Mouse (Mus musculus) CD4-positive, CD25-positive, alpha-beta regulatory T cell, adult 2 months (primary cell): ENCODE measurements around the gene Dnm3.

Experiments
- DNase-seq: peaks from one replicate; pipeline ENCODE4 v3.0.0-alpha.2; 2012; ENCODE audit warnings: low read depth, low spot score

Dnm3 gene

GRCm38 (mm10) chr1:162109437-162109813, 368.4 kb downstream of the Dnm3 start:
- DNase-seq = no peak

- DNase-seq = no peak
These were observed 369.0 kb downstream of the Dnm3 start for GRCm38 (mm10) chr1:162108726-162109436.

GRCm38 (mm10) chr1:162108181-162108671, 369.6 kb downstream of the Dnm3 start:
- no peak for DNase-seq

GRCm38 (mm10) chr1:162107011-162107606, 370.7 kb downstream of the Dnm3 start:
- DNase-seq = no peak

GRCm38 (mm10) chr1:162100961-162101830, 376.6 kb downstream of the Dnm3 start:
- no peak for DNase-seq

GRCm38 (mm10) chr1:162100033-162100820, 377.6 kb downstream of the Dnm3 start:
- DNase-seq = no peak

- DNase-seq = no peak
These were observed 378.6 kb downstream of the Dnm3 start for GRCm38 (mm10) chr1:162099203-162099602.

- DNase-seq = no peak
These were observed 383.1 kb downstream of the Dnm3 start for GRCm38 (mm10) chr1:162094523-162095272.

DNA sequence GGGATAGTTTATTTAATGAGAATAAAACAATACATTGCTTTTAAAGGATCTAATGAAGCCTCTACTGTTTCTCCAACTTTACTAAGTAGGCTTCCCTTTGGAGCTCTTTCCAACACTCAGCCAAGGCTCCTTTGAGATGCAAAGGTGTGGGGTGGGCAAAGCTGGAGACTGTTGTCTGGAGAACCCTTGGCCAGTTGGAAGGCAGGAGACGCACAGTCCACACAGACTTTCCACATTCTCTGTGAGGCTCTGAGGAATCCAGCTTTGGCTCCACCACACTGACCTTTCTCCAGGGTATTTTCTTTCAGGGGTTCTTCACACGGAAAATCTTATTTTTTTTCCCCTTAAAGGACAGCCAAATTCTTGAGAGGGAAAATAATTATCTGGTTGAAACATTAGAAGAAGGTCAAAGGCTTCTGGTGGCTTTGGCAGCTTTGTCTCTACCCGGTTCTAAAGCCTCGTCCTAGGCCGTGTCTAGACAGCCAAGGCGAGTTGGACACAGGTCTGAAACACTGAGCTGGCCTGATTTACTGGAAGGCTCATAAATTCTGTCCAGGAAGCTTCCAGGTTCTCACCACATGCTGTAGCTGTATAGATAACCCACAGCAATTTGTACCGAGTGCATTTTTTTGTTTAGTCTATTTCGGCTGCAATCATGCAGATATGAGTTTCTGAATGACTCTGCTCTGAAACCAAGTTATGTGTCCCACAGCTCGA, 383.9 kb downstream of the Dnm3 start:
- DNase-seq = peak; percentile 9

GRCm38 (mm10) chr1:162092899-162093659, 384.8 kb downstream of the Dnm3 start:
- peak; percentile 17 for DNase-seq

- no peak for DNase-seq
These were observed 385.4 kb downstream of the Dnm3 start for GRCm38 (mm10) chr1:162092401-162092800.

DNA sequence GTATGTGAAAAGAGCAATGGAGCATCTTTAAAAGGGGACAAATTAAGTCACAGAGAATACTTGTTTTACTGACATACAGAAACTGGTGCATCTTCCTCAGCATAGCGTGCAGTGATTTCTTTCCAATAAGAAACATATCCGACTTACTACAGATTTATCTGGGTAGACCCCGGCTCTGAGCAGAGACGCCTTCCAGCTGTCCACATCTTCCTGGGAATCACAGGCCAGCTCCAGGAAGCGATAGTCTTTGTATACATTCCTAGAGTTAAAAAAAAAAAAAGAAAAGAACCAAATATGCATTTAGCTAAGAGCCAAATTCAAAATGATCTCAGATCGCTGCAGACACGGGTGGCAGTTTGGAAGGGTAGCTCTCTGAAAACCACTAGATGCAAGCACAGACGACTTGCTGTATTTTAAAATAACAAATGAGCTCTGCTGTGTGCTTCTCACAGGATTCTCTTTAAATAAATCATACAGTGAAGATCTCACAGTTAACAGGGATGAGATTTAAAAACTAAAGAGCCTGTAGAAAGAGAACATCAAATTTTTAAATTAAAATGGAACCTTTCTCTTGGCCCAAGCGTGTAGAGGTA, 393.9 kb downstream of the Dnm3 start:
- DNase-seq = no peak

DNA sequence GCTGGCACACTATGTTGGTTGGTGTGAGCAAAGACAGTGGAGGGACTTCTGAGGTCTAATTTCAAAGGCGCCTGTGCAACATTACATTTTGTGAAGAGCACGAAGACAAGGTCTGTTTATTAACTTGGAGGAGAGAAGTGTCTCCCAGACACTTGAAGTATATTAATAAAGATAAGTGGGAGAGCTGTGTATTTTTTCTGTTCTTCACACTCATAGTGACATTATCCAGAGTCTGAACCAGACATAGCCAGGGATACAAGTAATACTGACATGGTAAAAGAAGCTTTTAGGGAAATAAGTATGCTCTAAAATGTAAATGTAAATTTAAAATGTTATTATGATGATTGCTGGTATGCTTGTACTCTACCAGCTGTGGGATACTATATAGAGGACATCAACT, 394.5 kb downstream of the Dnm3 start:
- no peak for DNase-seq

GRCm38 (mm10) chr1:162082711-162083110, 395.1 kb downstream of the Dnm3 start:
- DNase-seq = no peak

DNA sequence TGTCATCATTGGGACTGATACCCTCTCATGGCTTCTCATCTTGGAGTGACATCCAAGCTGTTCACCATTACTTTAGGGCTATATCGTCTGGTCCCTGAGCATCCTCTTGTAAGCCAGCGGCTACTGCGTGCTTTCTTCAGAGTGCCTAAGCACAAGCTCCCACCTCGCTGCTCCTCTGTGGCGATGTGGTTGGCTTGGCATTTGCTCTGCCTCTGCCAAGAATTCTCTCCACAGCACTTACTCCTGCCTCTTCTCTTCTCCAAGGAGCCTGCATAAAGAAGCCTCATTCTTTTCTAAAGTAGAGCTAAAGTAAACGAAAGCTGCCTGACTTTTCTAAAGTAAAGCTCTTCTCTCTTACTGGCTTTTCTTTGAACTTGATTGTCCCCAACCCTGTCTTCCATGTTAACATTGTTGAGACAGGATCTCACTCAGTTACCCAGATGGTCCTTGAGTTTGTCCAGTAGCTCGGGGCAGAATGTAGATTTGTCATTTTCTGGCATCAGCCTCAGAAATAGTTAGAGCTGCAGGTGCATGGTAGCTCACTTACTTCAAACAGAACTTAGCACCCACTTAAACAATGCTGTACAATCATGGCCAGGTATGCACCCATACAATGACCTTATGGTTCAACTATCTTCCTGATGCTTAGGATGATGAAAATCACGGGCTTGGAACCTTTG, 396.0 kb downstream of the Dnm3 start:
- DNase-seq = no peak

GRCm38 (mm10) chr1:162079989-162080388, 397.8 kb downstream of the Dnm3 start:
- no peak for DNase-seq

DNA sequence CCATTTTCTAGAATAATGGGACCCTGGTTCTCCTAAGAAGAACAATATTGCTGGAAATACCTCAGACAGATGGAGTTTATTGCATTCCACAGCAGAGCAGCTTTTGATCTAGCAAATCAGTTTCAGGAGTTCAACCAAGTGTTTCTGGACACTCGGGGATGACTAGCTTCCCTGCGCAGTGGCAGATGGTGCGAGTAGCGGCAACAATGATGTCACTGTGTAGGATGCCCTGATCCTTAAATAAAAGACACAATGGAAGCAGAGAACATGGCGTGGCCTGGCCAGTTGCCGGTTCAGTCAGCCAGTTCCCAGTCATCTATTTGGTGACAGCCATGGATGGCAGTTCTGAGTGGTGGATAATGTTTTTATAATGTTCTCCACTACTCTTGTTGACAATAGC, 400.4 kb downstream of the Dnm3 start:
- DNase-seq = no peak

DNA sequence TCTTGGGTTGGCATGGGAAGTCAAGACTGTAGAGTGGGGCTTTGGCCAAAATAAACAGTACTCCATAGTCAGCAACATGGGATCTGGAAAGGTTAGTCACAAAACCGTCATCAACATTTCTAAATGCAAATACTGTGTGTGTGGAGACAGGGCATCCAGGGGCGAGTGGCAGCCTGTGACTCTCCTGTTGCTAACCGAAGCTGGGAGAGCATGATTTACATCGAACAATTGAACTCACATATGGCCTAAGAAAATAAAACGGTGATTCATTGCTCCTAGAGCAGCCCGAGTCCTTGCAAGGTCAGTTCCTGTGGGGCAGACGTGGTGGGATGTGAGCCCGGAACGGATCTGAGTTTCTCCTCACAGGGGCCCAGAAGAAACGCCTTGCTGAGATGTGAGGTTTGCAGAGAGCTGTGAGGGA, 401.2 kb downstream of the Dnm3 start:
- DNase-seq = no peak
